Mouse (Mus musculus): ENCODE results near the gene Rbm20.
"Not testable (repeated sequence)": the region's sequence is repeated elsewhere in the genome, so short reads cannot be mapped to it uniquely, and the experiment has no call there.

Gene Rbm20

GRCm38 (mm10) chr19:53791751-53792720, 114.9 kb downstream of the Rbm20 start:
- DNase-seq (ENCODE audit: low spot score in 2 of 2): no peak

DNA sequence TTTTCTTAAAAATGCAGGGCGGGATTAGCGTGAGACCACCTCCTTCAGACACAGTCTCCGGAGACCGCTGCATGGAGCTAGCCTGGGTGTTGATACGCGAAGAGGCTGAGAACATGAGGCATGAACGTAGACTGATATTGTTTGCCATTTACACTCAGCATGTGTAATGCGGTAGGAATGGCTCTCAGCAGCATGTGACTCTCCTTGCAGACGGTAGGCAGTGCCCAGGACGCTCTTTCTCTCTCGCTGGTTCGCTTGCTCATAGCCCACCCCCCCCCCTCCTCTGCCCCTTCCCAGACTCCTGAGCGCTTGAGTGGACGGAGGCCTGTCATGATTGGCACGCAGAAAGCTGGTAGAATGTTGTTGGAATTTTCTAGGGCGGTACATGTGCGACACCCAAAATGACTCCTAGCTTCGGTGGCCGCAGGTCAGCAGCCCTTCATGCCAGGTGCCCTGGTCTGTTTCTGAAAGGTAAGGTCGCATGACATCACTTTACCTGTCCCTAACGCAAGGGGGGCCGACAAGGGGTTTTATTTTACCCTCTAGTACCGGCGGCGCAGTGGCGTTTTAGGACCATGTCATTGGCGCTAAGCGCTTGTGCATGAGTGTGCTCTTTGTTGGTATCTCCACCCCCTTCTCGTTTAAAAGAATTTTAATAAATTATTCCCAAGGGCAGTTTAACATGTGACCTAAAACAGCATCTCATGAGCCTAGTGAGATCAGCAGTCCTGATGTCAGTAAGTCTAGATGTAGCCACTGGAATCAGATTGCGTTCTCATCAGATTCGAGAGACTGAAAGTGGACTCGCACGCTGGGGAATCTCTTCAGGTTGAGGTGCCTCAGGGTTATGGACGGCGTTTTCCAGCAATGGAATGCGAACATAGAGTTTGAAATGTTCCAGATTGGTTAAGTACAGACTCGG, 116.1 kb downstream of the Rbm20 start:
- DNase-seq (ENCODE audit: low spot score in 2 of 2): no peak

DNA sequence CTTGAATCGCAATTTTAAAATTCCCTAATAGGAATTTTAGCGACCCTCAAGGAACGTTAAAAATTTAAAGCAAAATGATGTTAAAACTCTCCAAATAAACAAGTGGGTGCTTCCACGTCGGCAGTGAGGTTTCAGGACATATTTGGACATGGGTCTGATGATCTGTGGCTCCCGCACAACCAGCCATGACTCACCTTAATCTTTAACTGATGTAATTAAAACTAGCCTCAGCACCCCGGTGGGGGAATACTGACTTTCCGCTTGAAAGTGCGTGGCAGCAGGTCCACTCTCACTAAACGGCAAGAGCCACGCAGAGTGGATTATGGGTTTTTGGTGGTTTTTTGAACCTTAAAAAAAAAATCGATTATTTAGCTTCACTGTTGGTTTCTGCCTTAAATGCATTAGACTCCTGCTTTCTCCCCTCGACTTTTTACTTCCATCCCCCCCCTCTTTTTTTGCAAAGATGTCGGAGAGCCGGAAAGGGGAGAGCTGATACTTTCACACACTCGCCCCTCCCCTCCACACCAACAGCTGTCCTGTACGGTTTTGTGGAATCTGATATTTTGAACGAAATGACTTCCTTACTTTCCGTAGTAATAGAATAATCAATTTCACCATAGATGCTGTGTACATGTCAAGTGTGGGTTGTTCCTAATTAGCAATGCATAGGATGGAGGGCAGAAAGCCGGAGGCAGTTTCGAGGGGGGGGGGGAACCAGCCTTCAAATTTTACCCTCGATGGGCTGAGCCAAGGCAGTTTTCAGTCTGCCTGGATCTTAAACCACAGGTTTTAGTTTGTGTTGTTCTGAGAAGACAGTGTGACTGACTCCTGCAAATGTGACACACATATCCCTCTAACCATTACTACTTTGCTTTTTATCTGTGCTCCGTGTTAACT, 117.1 kb downstream of the Rbm20 start:
- no peak for DNase-seq (ENCODE audit: low spot score in 2 of 2)

DNA sequence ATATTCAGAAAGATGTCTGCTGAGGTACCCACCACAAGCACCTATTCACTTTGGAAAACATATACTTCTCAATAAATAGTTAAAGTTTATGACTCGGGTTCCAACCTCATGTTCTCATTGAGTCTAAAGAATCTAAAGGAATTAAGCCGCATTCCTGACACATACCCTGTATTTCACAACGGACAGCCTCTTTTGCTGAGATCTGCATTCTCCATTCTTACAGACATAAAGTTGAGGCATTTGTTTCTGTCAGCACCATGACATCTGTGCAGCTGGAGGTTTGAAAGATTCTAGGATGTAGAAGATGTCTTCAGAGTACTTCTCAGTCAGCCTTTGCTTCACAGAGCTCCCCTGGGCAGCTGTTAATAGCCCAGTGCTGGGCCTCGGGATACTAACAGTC, 117.9 kb downstream of the Rbm20 start:
- no peak for DNase-seq (ENCODE audit: low spot score in 2 of 2)

DNA sequence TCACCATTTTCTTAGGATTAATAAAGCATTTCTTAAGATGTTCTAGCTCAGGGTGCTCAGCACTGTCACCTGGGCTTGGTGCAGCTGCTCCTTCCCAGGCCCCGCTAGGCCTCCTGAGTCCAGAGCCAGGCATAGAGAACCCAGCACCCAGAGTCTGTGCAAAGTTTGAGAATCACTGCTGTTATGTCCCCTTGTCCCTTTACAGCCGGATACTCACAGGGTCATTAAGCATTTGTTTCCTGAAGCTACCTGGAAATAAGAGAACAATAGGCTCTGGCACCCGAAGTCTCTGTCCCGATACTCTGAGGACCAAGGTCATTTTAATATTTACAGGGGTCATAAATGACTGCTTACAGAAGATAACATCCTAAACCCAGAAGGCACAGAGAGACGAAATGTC, 118.9 kb downstream of the Rbm20 start:
- no peak for DNase-seq (ENCODE audit: low spot score in 2 of 2)

GRCm38 (mm10) chr19:53797770-53798169, 120.7 kb downstream of the Rbm20 start:
- DNase-seq (ENCODE audit: low spot score in 2 of 2): no peak

GRCm38 (mm10) chr19:53799885-53800284, 122.8 kb downstream of the Rbm20 start:
- no peak for DNase-seq (ENCODE audit: low spot score in 2 of 2)

DNA sequence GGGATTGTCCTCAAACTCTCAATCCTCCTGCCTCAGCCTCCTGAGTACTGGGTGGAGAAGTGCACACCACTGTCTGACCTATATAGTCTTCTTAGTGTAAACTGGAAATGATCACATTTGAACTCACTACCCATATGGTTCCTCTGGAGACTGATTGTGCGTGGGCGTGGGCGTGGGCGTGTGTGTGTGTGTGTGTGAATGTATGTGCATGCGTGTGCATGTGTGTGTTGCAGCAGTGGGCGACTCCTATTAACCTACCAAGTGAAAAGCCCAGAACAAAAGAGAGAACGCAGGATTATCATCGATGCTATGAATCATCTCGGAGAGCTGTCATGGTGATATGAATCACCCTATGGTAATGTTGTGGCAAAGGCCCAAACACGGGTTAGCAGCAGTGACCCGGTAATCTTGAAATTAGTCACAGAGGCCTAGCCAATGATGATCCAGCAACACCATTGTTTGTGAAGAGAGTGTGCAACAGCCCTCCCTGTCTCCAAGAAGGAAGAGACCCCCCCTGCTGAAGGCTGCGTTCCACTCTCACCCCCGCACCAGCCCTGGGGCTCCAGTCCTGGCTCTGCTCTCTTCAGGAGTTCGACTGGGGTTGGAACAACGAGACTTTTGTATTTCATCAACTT, 123.4 kb downstream of the Rbm20 start:
- DNase-seq (ENCODE audit: low spot score in 2 of 2): no peak

GRCm38 (mm10) chr19:53801380-53801779, 124.3 kb downstream of the Rbm20 start:
- no peak for DNase-seq (ENCODE audit: low spot score in 2 of 2)

GRCm38 (mm10) chr19:53801789-53802683, 124.9 kb downstream of the Rbm20 start:
- DNase-seq (ENCODE audit: low spot score in 2 of 2): no peak

DNA sequence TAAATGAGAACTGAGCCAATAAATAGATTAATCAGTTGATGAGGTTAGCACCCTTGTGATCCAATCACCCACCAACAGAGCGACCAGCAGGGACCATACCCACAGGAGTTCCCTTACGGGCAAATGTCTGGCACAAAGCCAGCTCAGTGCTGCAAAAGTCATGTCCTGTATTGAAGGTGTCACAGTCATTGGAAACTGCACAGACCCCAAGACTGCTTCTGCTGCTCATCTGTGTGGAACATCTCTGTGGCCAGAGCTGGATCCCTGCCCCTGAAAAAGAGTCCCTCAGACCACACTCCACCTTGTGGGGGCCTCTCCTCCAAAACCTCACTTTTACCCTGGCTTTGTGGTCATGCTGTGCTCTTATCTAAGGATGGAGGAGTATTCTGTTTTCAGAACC, 126.8 kb downstream of the Rbm20 start:
- DNase-seq (ENCODE audit: low spot score in 2 of 2): no peak

DNA sequence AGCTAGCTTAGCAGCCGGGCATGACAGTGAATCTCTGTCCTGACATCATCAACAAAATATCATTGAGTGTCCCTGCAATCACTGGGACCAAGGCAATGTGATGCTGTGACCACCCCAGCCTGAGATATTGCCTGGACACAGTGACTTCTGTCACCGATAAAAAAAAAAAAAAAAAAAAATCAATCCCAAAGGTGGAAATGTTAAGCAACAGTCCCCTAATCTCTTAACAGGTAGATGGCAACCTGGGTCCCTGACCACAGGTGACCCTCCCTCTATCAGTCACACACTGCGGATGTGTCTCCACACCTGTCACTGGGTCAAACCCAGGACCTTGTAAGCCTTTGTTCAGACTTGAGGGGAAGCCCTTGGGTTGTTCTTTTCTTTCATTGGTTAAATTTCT, 128.0 kb downstream of the Rbm20 start:
- DNase-seq (ENCODE audit: low spot score in 2 of 2): no peak

DNA sequence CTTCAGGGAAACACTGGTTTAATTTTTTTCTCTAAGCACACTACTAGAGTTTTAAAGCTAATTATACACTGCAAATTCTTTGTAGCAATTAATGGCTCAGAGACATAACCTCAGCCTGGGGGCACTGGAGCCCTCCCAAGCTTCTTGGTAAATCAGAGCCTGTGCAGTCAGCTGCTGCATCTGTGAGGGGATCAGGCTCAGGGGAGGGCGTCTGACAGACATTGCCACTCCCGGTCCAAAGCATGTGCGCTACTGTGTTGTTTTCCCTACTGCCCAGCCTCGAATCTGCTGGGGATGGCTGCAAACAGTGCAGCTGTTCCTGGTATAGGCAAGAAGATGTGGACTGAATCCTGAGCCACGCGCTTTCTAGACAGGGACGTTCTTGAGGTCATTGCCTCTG, 129.0 kb downstream of the Rbm20 start:
- no peak for DNase-seq (ENCODE audit: low spot score in 2 of 2)

DNA sequence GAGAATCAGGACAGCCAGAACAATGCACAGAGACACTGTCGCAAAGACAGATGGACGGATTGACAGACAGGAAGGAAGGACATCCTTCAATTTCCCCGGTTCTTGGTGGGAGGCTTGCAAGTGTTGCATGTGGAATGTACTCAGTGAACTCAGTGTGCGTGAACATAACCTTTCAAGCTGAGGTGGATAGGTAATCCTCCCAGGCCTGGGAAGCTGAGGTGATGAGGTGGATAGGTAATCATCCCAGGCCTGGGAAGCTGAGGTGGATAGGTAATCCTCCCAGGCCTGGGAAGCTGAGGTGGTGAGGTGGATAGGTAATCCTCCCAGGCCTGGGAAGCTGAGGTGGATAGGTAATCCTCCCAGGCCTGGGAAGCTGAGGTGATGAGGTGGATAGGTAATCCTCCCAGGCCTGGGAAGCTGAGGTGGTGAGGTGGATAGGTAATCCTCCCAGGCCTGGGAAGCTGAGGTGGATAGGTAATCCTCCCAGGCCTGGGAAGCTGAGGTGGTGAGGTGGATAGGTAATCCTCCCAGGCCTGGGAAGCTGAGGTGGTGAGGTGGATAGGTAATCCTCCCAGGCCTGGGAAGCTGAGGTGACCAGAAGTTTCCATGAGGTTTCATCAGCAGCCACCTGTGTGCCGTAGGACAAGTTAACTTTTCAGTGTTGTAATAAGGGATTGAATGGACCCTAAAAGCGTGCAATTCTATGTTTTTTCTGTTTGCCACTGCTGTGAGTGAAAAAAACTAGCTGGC, 129.6 kb downstream of the Rbm20 start:
- not testable (repeated sequence) for DNase-seq (ENCODE audit: low spot score in 2 of 2)

DNA sequence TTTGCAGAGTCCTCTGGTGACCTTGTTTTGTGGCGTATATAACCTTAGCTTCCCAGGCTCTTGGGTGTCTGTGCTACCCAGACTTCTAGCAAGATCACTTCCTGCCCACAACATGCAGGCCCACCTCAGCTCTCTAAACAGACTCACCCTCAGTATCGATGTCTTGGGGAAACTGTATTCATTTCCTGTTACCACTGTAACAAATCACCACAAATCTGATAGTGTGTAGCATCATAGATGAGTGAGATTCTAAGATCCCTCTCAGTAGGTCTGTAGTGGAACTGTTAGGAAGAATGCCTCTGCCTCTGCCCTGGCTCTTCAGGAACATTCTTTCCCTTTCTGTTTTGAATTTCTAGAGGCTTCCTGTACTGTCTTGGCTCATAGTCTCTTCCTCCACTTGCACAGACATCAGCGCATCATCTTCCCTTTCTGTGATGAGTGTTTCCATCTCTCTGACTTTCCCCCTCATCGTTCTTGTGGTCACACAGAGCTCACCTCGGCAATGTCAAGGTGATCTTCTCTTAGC, 130.2 kb downstream of the Rbm20 start:
- no peak for DNase-seq (ENCODE audit: low spot score in 2 of 2)

GRCm38 (mm10) chr19:53808041-53808777, 131.1 kb downstream of the Rbm20 start:
- DNase-seq (ENCODE audit: low spot score in 2 of 2): peak in 1 of 2 experiments; percentile 69

GRCm38 (mm10) chr19:53809185-53809861, 132.2 kb downstream of the Rbm20 start:
- DNase-seq (ENCODE audit: low spot score in 2 of 2): peak; percentile 72 to 79

GRCm38 (mm10) chr19:53810024-53810423, 132.9 kb downstream of the Rbm20 start:
- DNase-seq (ENCODE audit: low spot score in 2 of 2): no peak
